Mouse (Mus musculus): ENCODE measurements around the gene Adam22.

The Adam22 gene

GRCm38 (mm10) chr5:8312324-8312723 is 55.6 kb downstream of the Adam22 start:
- DNase-seq = no peak

GRCm38 (mm10) chr5:8310907-8311306 is 57.1 kb downstream of the Adam22 start:
- DNase-seq = no peak

GRCm38 (mm10) chr5:8297719-8298419 is 70.1 kb downstream of the Adam22 start:
- peak in 1 of 2 experiments; percentile 24 for DNase-seq

GRCm38 (mm10) chr5:8293287-8293686 is 74.7 kb downstream of the Adam22 start:
- DNase-seq = peak in 1 of 2 experiments; percentile 4

- no peak for DNase-seq
Measured at GRCm38 (mm10) chr5:8291496-8291895, 76.5 kb downstream of the Adam22 start.

- peak in 1 of 2 experiments; percentile 41 for DNase-seq
Measured at GRCm38 (mm10) chr5:8289678-8290614, 78.0 kb downstream of the Adam22 start.

GRCm38 (mm10) chr5:8284123-8284522 is 83.8 kb downstream of the Adam22 start:
- no peak for DNase-seq

GRCm38 (mm10) chr5:8276141-8276540 is 91.8 kb downstream of the Adam22 start:
- no peak for DNase-seq

GRCm38 (mm10) chr5:8257366-8257765 is 110.6 kb downstream of the Adam22 start:
- no peak for DNase-seq

GRCm38 (mm10) chr5:8256487-8256886 is 111.5 kb downstream of the Adam22 start:
- DNase-seq = peak in 1 of 2 experiments; percentile 31

- peak in 1 of 2 experiments; percentile 36 for DNase-seq
Measured at GRCm38 (mm10) chr5:8244696-8245095, 123.3 kb downstream of the Adam22 start.

GRCm38 (mm10) chr5:8243064-8243615 is 124.8 kb downstream of the Adam22 start:
- DNase-seq = peak; percentile 48 to 66

GRCm38 (mm10) chr5:8242660-8243059 is 125.3 kb downstream of the Adam22 start:
- peak in 1 of 2 experiments; percentile 75 for DNase-seq

GRCm38 (mm10) chr5:8227073-8227472 is 140.9 kb downstream of the Adam22 start:
- DNase-seq = no peak

GRCm38 (mm10) chr5:8224321-8224705 is 143.6 kb downstream of the Adam22 start:
- no peak for DNase-seq

GRCm38 (mm10) chr5:8223597-8224320 is 144.2 kb downstream of the Adam22 start:
- peak; percentile 72 to 74 for DNase-seq

GRCm38 (mm10) chr5:8221630-8222029 is 146.3 kb downstream of the Adam22 start:
- no peak for DNase-seq

GRCm38 (mm10) chr5:8215841-8216240 is 152.1 kb downstream of the Adam22 start:
- DNase-seq = no peak

- DNase-seq = peak; percentile 58 to 71
Measured at GRCm38 (mm10) chr5:8184992-8185391, 183.0 kb downstream of the Adam22 start.

GRCm38 (mm10) chr5:8180646-8181045 is 187.3 kb downstream of the Adam22 start:
- DNase-seq = no peak

- DNase-seq = no peak
Measured at GRCm38 (mm10) chr5:8178111-8178510, 189.8 kb downstream of the Adam22 start.

- no peak for DNase-seq
Measured at GRCm38 (mm10) chr5:8164773-8165172, 203.2 kb downstream of the Adam22 start.

- DNase-seq = no peak
Measured at GRCm38 (mm10) chr5:8151645-8152044, 216.3 kb downstream of the Adam22 start.

Data from cerebellum, postnatal 25 days (tissue).